Mouse (Mus musculus) testis, adult 2 months (tissue): ENCODE results near the gene Sdc4.

ENCODE experiments used
- CTCF ChIP-seq: fragments of 200-500 bp; IDR thresholded peaks from 2 replicates; pipeline ENCODE4 v1.5.1; 2012; ENCODE audit warnings: low read depth, mild to moderate bottlenecking, inconsistent platforms, low read length, moderate library complexity; ENCODE audit not compliant: control insufficient read depth, insufficient read depth, insufficient replicate concordance
- POLR2A ChIP-seq: fragments of 200-500 bp; IDR thresholded peaks from 2 replicates; pipeline ENCODE4 v1.6.1; 2012; ENCODE audit warnings: low read depth, mild to moderate bottlenecking, inconsistent platforms, low read length, moderate library complexity; ENCODE audit not compliant: control insufficient read depth

GRCm38 (mm10) chr2:164445399-164446085, 1.9 kb upstream of the Sdc4 start:
- TF ChIP-seq CTCF, result no peak
- no peak for TF ChIP-seq POLR2A
